Mouse (Mus musculus) macrophage (primary cell): ENCODE results near the gene 9530068E07Rik. TPM values are rescaled to one million over a fixed set of nuclear protein-coding genes. Genes with fewer than 3 reads are reported as not detected.

Experiments used
- H3K27ac ChIP-seq: fragments of 350-480 bp; formaldehyde crosslinking; 2 replicates; pipeline ENCODE4 v1.9.0; 2021
- H3K36me3 ChIP-seq: fragments of 350-480 bp; formaldehyde crosslinking; 2 replicates; pipeline ENCODE4 v1.9.0; 2021; ENCODE audit errors: inconsistent target
- H3K4me3 ChIP-seq: fragments of 350-480 bp; formaldehyde crosslinking; 2 replicates; pipeline ENCODE4 v1.9.0; 2021; ENCODE audit errors: inconsistent target
- H3K79me2 ChIP-seq: fragments of 350-480 bp; formaldehyde crosslinking; 2 replicates; pipeline ENCODE4 v1.9.0; 2021; ENCODE audit errors: inconsistent target
- WGBS: methylation state at CpG from one replicate; pipeline ENCODE4 v1.1.7; 2026; ENCODE audit warnings: inconsistent platforms; ENCODE audit not compliant: missing documents; 5-methylcytosine and 5-hydroxymethylcytosine counted together
- polyA plus RNA-seq: library from polyadenylated mRNA; stranded (reverse); fragments of 250-400 nt; gene quantifications from 3 replicates; pipeline ENCODE4 v1.2.4, GENCODE M21; 2018; ENCODE audit warnings: inconsistent platforms

Gene 9530068E07Rik
- polyA plus RNA-seq, 1 experiment from 2014 or later: 126 TPM

- no peak overlapping the region for H3K27ac ChIP-seq
- H3K79me2 ChIP-seq: peaks cover 88% of the 10 kb centered on the region
- WGBS: 75% methylated on average over 1 of the region's 1 CpGs
- no peaks in the 10 kb centered on the region for H3K36me3 ChIP-seq
- H3K4me3 ChIP-seq: no peak overlapping the region
Observed at GRCm38 (mm10) chr11:52365143-52365542, 31.1 kb upstream of the 9530068E07Rik start.

GRCm38 (mm10) chr11:52366358-52366757 lies 29.9 kb upstream of the 9530068E07Rik start:
- Histone ChIP-seq H3K36me3 (no peaks in the 10 kb centered on the region), H3K4me3 (no peak overlapping the region), H3K27ac (no peak overlapping the region), H3K79me2 (peaks cover 100% of the 10 kb centered on the region)
- 81% methylated on average over 5 of the region's 5 CpGs for WGBS

- Histone ChIP-seq H3K27ac (0 out of 2 replicates have a peak overlapping the region, but pooled peaks have one; percentile 22), H3K36me3 (no peaks in the 10 kb centered on the region)
Observed at GRCm38 (mm10) chr11:52368176-52368985, 27.8 kb upstream of the 9530068E07Rik start.

GRCm38 (mm10) chr11:52369252-52370134 lies 26.7 kb upstream of the 9530068E07Rik start:
- peaks cover 100% of the 10 kb centered on the region for H3K79me2 ChIP-seq
- no peak overlapping the region for H3K27ac ChIP-seq
- 0 out of 2 replicates have a peak, but pooled peaks cover 1% of the 10 kb centered on the region for H3K36me3 ChIP-seq
- no peak overlapping the region for H3K4me3 ChIP-seq
- WGBS: 90% methylated on average over 9 of the region's 9 CpGs

More at GRCm38 (mm10) chr11:52368176-52368985, 27.8 kb upstream of the 9530068E07Rik start:
- WGBS: 47% methylated on average over 9 of the region's 10 CpGs
- Histone ChIP-seq H3K79me2 (peaks cover 100% of the 10 kb centered on the region), H3K4me3 (no peak overlapping the region)

GRCm38 (mm10) chr11:52370135-52370452 lies 26.1 kb upstream of the 9530068E07Rik start:
- no peak overlapping the region for H3K27ac ChIP-seq
- H3K4me3 ChIP-seq: no peak overlapping the region
- peaks cover 7% of the 10 kb centered on the region; the same call in 1 of the 2 replicates for H3K36me3 ChIP-seq
- H3K79me2 ChIP-seq: peaks cover 100% of the 10 kb centered on the region
- 100% methylated on average over 2 of the region's 2 CpGs for WGBS

- 36% methylated on average over 1 of the region's 2 CpGs for WGBS
- no peak overlapping the region for H3K27ac ChIP-seq
Observed at GRCm38 (mm10) chr11:52370538-52370937, 25.7 kb upstream of the 9530068E07Rik start.

GRCm38 (mm10) chr11:52373841-52374240 lies 22.4 kb upstream of the 9530068E07Rik start:
- peaks cover 64% of the 10 kb centered on the region for H3K79me2 ChIP-seq
- 96% methylated on average over 7 of the region's 7 CpGs for WGBS
- H3K27ac ChIP-seq: no peak overlapping the region
- H3K4me3 ChIP-seq: no peak overlapping the region
- H3K36me3 ChIP-seq: peaks cover 43% of the 10 kb centered on the region

More at GRCm38 (mm10) chr11:52370538-52370937, 25.7 kb upstream of the 9530068E07Rik start:
- H3K79me2 ChIP-seq: peaks cover 97% of the 10 kb centered on the region
- peaks cover 12% of the 10 kb centered on the region; the same call in 1 of the 2 replicates for H3K36me3 ChIP-seq
- H3K4me3 ChIP-seq: no peak overlapping the region

- peaks cover 59% of the 10 kb centered on the region for H3K79me2 ChIP-seq
- H3K36me3 ChIP-seq: peaks cover 48% of the 10 kb centered on the region
- no peak overlapping the region for H3K27ac ChIP-seq
- WGBS: 81% methylated on average over 6 of the region's 6 CpGs
- H3K4me3 ChIP-seq: no peak overlapping the region
Observed at GRCm38 (mm10) chr11:52374340-52374739, 21.9 kb upstream of the 9530068E07Rik start.

- Histone ChIP-seq H3K27ac (no peak overlapping the region), H3K4me3 (no peak overlapping the region), H3K79me2 (peaks cover 27% of the 10 kb centered on the region), H3K36me3 (peaks cover 65% of the 10 kb centered on the region)
- WGBS: 94% methylated on average over 4 of the region's 4 CpGs
Observed at GRCm38 (mm10) chr11:52377579-52377978, 18.6 kb upstream of the 9530068E07Rik start.

GRCm38 (mm10) chr11:52379241-52379640 lies 17.0 kb upstream of the 9530068E07Rik start:
- Histone ChIP-seq H3K27ac (no peak overlapping the region), H3K36me3 (peaks cover 79% of the 10 kb centered on the region), H3K79me2 (peaks cover 10% of the 10 kb centered on the region; the same call in 1 of the 2 replicates), H3K4me3 (no peak overlapping the region)
- 92% methylated on average over 3 of the region's 3 CpGs for WGBS

GRCm38 (mm10) chr11:52383741-52384140 lies 12.5 kb upstream of the 9530068E07Rik start:
- WGBS: 92% methylated on average over 14 of the region's 14 CpGs
- H3K36me3 ChIP-seq: peaks cover 68% of the 10 kb centered on the region
- no peak overlapping the region for H3K27ac ChIP-seq
- H3K79me2 ChIP-seq: no peaks in the 10 kb centered on the region
- no peak overlapping the region for H3K4me3 ChIP-seq

GRCm38 (mm10) chr11:52384667-52385066 lies 11.6 kb upstream of the 9530068E07Rik start:
- peaks cover 61% of the 10 kb centered on the region for H3K36me3 ChIP-seq
- 0% methylated on average over 1 of the region's 3 CpGs for WGBS
- no peak overlapping the region for H3K27ac ChIP-seq
- H3K4me3 ChIP-seq: no peak overlapping the region
- H3K79me2 ChIP-seq: no peaks in the 10 kb centered on the region

- Histone ChIP-seq H3K27ac (no peak overlapping the region), H3K36me3 (peaks cover 51% of the 10 kb centered on the region), H3K4me3 (no peak overlapping the region), H3K79me2 (no peaks in the 10 kb centered on the region)
- WGBS: 96% methylated on average over 3 of the region's 3 CpGs
Observed at GRCm38 (mm10) chr11:52386892-52387291, 9.3 kb upstream of the 9530068E07Rik start.

- Histone ChIP-seq H3K27ac (no peak overlapping the region), H3K36me3 (peaks cover 39% of the 10 kb centered on the region), H3K79me2 (no peaks in the 10 kb centered on the region), H3K4me3 (no peak overlapping the region)
- 98% methylated on average over 12 of the region's 12 CpGs for WGBS
Observed at GRCm38 (mm10) chr11:52388150-52388549, 8.1 kb upstream of the 9530068E07Rik start.
